ENCODE assay signal across 12 mouse cellular contexts in genomic region chr15:100664813-100665274, GRCm38 (mm10). TPM values are rescaled to one million over a fixed set of nuclear protein-coding genes. Genes with fewer than 3 reads are reported as not detected.
DNase-seq lines count a peak whose midpoint lies in the region.
"Had no signal": no experiment of that assay in that cellular context is flagged by ENCODE, and none has a peak within 500 bp of the region (broad histone marks: within the 10 kb centered on the region; RNA-seq: fewer than 3 reads in every experiment).

No protein-coding gene starts in this region.

- H3K27me3 ChIP-seq in splenic B cell, adult 2 months (ENCODE audit: control insufficient read depth, insufficient read depth, low read length, poor library complexity, severe bottlenecking) = no peaks in the 10 kb centered on the region
- no peaks in the 10 kb centered on the region for H3K27me3 ChIP-seq in forebrain, embryonic 10.5 days (ENCODE audit: poor library complexity, severe bottlenecking)
- H3K27me3 ChIP-seq: heart, embryonic 13.5 days; Patski; stomach, embryonic 15.5 days had no signal

- 82% methylated on average over 9 of the region's 9 CpGs for WGBS in forebrain, embryonic 10.5 days

- H3K9me3 ChIP-seq in forebrain, embryonic 10.5 days = 0 out of 2 replicates have a peak, but pooled peaks cover 5% of the 10 kb centered on the region
- H3K9me3 ChIP-seq: embryonic facial prominence, embryonic 12.5 days; heart, embryonic 13.5 days; stomach, embryonic 15.5 days had no signal

- peaks cover 18% of the 10 kb centered on the region for H3K4me1 ChIP-seq in forebrain, embryonic 10.5 days

- no peak overlapping the region for H3K4me3 ChIP-seq in forebrain, embryonic 10.5 days
- H3K4me3 ChIP-seq: embryonic facial prominence, embryonic 12.5 days; heart, embryonic 13.5 days; stomach, embryonic 15.5 days had no signal

- no peak overlapping the region for H3K27ac ChIP-seq in forebrain, embryonic 10.5 days
- H3K27ac ChIP-seq: embryonic facial prominence, embryonic 12.5 days; heart, embryonic 13.5 days; stomach, embryonic 15.5 days had no signal

- DNase-seq in CD4-positive, CD25-positive, alpha-beta regulatory T cell, adult 2 months (ENCODE audit: low read depth, low spot score) = peak; percentile 81
- peak; percentile 16 for DNase-seq in brain, adult 2 months (ENCODE audit: low read depth, low spot score)
- peak; percentile 65 to 70 for DNase-seq in lung, postnatal 4 days
- DNase-seq in splenic B cell, adult 2 months (ENCODE audit: low read depth, low spot score) = peak; percentile 91
- DNase-seq in forebrain, embryonic 10.5 days (ENCODE audit: extremely low spot score, low spot score) = no peak
- no peak for DNase-seq in urinary bladder, postnatal 10 days (ENCODE audit: low spot score)
- DNase-seq in kidney, postnatal 14 days = no peak
- DNase-seq: kidney, adult 18-20 months had no signal

- H3K36me3 ChIP-seq in splenic B cell, adult 2 months (ENCODE audit: control insufficient read depth, insufficient read depth, low read length, poor library complexity, severe bottlenecking) = peaks cover 3% of the 10 kb centered on the region; the same call in 1 of the 2 replicates
- H3K36me3 ChIP-seq in forebrain, embryonic 10.5 days (replicated peaks) = no peaks in the 10 kb centered on the region
- H3K36me3 ChIP-seq: embryonic facial prominence, embryonic 12.5 days; heart, embryonic 13.5 days; stomach, embryonic 15.5 days had no signal

RNA-seq across cellular contexts. Expression of gene Bin2, which starts 4.5 kb away (rescaled TPM):
- 3.3 and 3.6 TPM in 2 replicates for polyA plus RNA-seq in forebrain, embryonic 10.5 days (2016; fragmentation: Nextera tagmentation; extraction: Ambion mirVana)
- polyA plus RNA-seq: Patski had no signal

RNA-seq across cellular contexts. Expression of gene Cela1, which starts 22.9 kb away (rescaled TPM):
- 1.4 and 1.8 TPM in 2 replicates for polyA plus RNA-seq in forebrain, embryonic 10.5 days (2016; fragmentation: Nextera tagmentation; extraction: Ambion mirVana)

RNA-seq across cellular contexts. Expression of gene Smagp, which starts 28.1 kb away (rescaled TPM):
- 4.3 and 4.6 TPM in 2 replicates for polyA plus RNA-seq in forebrain, embryonic 10.5 days (2016; fragmentation: Nextera tagmentation; extraction: Ambion mirVana)

RNA-seq across cellular contexts. Expression of gene Dazap2, which starts 49.7 kb away (rescaled TPM):
- 214 and 224 TPM in 2 replicates for polyA plus RNA-seq in forebrain, embryonic 10.5 days (2016; fragmentation: Nextera tagmentation; extraction: Ambion mirVana)

Comparison
In these comparisons a context has a peak if more than half of its experiments do, and no peak if none do; other contexts are left out.
1. DNase-seq: peak in CD4-positive, CD25-positive, alpha-beta regulatory T cell, adult 2 months (single experiment), brain, adult 2 months (single experiment), lung, postnatal 4 days (2 of 2) and splenic B cell, adult 2 months (single experiment); none in forebrain, embryonic 10.5 days (single experiment), urinary bladder, postnatal 10 days (single experiment) and kidney, postnatal 14 days (single experiment).